Mouse (Mus musculus) frontal cortex, postnatal 36 days (tissue): ENCODE measurements at regions not wholly inside any gene's neighbourhood (a gene's known extent, or its start where the extent isn't known, plus 50 kb on each side); places are given as distances from the start of the nearest gene placed in this dataset.
A peak's percentile ranks its signal among the peaks of the same experiment; 100 is the strongest.

Experiments used
- DNase-seq, 2 experiments: peaks; one replicate each; pipeline ENCODE4 v3.0.0; 2022; ENCODE audit warnings: low spot score in 2 of 2

DNA sequence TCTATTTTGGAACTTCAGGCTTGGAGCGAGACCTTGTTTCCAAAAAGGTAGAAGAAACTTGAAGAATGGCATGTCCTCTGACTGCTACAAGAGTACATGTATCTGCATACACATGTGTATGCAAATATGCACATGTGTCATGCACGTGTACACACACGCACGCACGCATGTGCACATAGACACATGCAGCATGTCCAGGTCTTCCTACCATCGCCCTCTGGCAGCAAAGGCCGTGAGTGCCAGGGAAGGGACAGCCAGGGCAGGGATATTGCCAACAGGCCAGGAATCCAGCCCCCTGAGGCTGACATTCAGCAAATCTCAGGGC lies 231.0 kb downstream of the Clic5 start:
- DNase-seq = no peak

DNA sequence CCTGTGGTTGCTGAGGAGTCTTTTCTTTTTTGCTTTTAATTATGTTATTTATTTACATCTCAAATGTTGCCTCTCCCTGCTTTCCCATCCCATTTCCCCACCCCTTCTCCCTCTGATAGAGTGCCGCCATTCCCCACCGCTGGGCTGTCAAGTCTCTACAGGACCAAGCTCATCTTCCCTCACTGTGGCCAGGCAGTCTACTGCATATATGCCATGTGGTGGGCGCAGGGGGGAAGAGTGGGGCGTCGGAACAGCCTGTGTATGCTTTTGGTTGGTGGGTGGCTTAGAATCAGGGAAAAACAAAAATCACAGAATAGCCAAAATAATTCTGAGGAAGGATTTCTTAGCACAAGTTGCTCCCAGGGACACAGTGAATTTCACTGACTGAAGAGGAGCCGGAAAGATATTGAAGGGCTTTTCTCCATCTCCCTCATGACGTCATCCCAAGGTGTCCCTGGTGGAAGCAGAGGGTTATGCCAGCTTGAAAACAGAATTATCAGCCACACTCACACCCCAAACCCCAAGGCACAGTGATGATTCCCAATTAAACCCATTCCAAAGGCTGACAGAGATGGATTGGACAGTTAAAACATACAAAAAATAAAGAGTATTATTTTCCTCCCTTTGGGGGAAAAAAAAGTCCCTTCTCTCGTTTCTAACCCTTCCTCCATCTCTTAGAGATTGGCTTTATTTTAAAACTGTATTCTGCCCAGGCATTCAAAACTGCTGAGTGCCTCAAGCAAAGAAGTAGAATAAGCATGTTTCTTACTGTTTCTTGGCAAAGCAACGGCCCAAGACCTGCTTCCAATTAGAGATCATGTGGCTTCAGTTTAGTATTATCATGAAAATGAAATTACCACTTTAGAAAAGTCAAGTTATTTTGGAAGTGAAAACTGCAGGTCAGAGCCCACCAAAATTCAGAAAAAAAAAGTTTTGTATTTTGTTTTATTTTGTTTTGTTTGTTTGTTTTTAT lies 232.0 kb downstream of the Clic5 start:
- DNase-seq = no peak

DNA sequence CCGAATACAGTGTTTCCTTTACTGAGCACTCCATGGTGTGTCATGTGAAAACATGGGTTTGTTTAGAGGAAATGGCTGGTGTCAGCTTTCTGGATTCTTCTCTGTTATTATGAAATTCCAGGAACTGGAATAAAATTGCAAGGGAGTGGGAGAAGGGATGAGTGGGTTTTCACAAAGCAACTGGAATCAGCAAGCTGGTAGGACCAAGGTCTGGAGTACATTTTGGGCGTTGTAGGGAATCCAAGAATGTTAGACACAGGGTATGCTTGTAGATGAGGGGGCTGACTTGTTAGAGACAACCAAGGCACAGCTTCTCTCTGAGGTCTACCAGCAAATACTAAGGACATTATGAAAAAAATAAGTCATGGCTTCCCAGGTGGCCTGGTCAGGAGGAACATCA lies 233.8 kb downstream of the Clic5 start:
- peak; percentile 23 to 49 for DNase-seq

DNA sequence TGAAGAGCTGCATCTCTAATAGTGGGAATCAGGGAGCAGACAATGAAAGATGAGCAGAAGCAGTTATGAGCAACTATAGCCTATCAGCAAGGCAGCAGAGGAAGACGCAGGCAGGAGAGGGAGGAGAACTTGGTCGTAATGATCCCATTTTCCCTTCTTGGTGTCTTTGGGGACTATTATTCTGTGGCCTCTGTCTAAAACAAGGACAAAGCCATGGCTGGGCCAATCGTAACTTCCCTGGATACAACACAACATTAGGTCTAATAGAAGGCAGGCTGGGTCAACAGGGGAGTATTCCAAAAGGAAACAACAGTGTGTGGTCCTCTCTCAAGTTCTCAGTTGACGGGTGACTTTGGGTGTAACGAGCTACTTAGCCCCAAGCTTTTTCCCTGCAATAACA lies 234.5 kb downstream of the Clic5 start:
- DNase-seq = no peak

DNA sequence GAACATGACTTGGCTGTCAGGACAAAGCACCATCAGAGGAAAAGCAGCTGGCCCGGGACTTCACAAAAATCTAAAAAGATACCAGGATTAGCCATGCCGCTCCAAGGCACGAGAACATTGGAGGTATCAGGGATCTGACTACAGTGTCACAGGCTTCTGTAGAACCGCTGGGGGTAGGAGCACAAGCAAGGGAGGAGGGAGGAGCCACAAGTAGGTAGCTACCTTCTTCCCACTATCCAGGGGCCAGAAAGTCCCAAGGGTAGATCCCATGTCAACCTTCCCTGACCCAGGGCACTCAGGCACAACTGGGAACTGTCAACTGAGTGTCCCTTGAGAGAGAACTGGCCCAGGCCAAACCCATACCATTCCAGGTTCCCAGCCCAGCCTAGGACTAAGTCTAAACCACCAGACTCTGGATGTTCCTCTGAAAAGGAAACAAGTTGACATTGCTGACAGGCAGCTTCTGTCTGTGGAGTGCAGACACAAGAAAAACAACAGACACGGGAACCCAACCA lies 235.1 kb downstream of the Clic5 start:
- DNase-seq = no peak

DNA sequence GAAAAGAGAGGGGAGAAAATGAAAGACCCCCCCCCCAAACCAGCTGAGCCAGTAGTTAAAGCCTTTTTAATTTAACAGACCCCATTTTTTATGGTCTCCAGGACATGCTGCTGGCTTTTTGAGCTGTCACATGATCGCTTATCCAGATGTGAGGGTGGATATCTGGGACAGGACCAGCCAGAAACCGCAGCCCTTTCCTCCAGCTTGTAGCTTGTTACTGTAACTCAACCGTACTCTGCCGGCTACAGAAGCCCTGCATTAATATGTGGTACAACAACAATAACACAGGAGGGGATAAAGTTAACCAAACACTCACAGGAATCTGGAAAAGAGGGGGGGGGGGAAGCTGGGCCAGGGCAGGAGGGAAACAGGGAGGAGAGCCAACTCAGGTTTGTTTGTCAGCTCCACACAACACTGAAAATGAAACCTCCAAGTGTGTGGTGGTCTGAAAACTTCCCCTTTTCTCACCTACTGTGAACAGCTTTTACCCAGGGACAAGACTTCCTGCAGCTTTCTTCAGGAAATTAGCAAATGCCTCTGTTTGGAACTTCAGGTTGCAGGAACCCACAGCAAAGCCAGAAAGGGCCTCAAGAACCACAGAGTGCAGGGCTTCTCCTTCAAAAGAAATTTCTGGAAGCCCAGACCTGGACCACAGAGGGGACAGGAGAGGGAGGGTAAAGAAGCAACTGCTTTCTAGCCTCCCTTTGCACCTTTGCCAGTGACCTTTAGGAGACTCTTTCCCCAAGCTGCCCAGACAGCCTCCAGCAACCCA lies 244.3 kb downstream of the Clic5 start:
- no peak for DNase-seq

DNA sequence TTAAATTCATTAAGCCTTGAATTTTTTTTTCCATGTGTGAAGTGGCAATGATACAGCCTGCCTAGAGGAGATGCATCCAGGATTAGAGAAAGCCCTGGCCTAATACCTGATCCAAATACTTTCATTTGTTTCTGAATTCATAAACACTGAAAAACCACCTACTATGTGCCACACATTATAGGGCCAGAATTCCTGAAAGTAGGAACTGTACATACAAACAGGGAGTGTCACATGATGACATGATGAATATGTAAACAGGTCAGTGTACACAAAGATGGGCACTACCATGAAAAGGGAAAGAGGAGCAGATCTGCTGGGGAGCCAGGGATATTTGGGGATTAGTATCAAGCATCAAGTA lies 244.9 kb downstream of the Clic5 start:
- DNase-seq = no peak

DNA sequence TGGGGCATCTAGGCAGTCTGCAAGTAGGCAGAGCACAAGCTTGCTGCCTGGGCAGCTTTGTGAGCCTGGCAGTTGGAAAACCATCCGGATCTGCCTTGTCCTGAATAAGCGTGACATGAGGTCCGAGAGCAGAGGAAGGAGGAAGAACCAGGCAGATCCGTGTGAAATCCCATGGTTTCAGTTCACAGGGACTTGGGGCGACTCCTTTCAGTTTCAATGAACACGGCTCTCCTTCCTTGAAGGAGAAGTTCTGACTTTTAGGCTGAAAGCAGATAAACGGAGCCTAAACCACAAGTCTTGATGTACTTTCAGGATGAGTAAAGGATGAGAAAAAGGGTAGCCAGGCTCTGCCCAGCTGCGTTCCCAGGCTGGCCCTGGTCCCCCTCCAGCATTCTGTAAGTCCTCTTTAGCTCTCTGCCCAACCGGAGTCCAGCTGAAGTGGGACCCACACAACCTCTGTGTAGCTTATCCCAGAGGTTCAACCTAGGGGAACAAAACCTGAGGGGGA lies 248.2 kb downstream of the Clic5 start:
- DNase-seq = no peak

DNA sequence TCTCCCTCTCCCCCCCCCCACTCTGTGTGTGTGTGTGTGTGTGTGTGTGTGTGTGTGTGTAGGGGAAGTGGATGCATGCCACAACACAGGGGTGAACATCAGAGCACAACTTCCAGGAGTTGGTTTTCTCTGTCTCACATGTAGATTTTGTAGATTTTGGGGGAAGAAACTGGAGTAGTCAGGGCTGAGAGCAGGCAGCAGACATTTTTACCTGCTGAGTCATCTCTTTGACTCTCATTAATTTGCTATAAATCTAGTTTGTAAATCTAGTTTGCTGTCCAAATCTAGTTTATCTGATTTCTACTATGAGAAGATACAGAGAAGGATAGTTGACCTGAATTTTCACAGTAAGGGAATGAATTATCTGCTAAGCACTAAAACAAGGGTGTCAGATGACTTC lies 250.1 kb downstream of the Clic5 start:
- DNase-seq = no peak

DNA sequence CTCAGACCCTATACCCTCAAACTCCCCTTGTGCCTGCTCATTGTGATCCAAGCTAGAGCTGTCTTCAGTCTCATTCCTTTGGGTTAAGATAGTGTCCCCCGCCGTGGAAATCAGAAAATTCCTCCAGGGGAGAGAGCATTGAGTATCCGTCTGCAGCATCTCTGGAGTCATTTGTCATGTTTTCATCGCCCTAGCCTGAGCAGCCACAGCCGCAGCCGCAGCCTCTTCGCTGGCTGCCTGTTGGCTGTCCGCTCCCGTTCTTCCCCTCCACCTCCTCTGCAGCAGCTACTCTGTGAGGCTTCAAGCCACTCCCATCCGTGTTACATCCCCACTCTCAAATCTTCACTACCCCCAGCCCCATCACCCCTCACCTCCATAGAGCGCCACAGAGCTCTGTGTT lies 255.1 kb downstream of the Clic5 start:
- DNase-seq = no peak

DNA sequence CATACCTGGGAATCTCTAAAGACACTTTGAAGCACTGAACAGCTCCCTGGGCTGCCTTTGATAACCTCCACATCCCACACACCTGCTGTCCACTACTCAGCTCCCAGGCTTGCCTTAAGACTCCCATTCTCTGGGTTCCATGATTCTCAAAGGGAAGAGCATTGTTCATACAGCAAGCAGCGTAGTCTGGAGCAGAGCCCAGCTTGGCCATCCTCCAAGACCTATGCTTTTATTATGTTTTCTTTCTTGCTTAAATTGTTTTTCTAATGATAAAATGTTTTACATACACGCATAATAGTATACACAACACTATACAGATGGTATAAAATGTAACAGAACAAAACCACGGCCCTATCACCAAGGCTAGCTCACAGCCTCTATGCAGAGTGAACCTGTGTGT lies 257.0 kb downstream of the Clic5 start:
- no peak for DNase-seq
